Mouse (Mus musculus) spleen, adult 2 months (tissue): ENCODE results near the gene S100a9. TPM values are rescaled to one million over a fixed set of nuclear protein-coding genes. Genes with fewer than 3 reads are reported as not detected.

Experiments used
- DNase-seq, 2 experiments: peaks; one replicate each; pipeline versions ENCODE4 v3.0.0 to v3.0.0-alpha.2; 2012 to 2021; ENCODE audit warnings: low spot score in 2 of 2, low read depth in 1 of 2
- H3K27ac ChIP-seq: fragments of 200-500 bp; 2 replicates; pipeline ENCODE4 v1.5.1; 2012; ENCODE audit warnings: low read length, inconsistent platforms; ENCODE audit not compliant: insufficient read depth
- H3K27me3 ChIP-seq: fragments of 200-500 bp; 2 replicates; pipeline ENCODE4 v1.6.1; 2012; ENCODE audit warnings: mild to moderate bottlenecking, moderate library complexity, low read length, inconsistent platforms; ENCODE audit not compliant: control insufficient read depth, insufficient read depth
- H3K36me3 ChIP-seq: fragments of 200-500 bp; 2 replicates; pipeline ENCODE4 v1.6.1; 2012; ENCODE audit warnings: mild to moderate bottlenecking, low read length, inconsistent platforms; ENCODE audit not compliant: control insufficient read depth, insufficient read depth
- H3K4me1 ChIP-seq: fragments of 200-500 bp; 2 replicates; pipeline ENCODE4 v1.6.1; 2011; ENCODE audit warnings: inconsistent platforms; ENCODE audit not compliant: control insufficient read depth, insufficient read depth, insufficient read length
- H3K4me3 ChIP-seq: fragments of 200-500 bp; 2 replicates; pipeline ENCODE4 v1.5.1; 2011; ENCODE audit warnings: mild to moderate bottlenecking, inconsistent platforms; ENCODE audit not compliant: insufficient read depth, insufficient read length; ENCODE audit errors: extremely low read depth
- CTCF ChIP-seq: fragments of 200-500 bp; IDR thresholded peaks from 2 replicates; pipeline ENCODE4 v1.5.1; 2011; ENCODE audit warnings: mild to moderate bottlenecking, inconsistent platforms; ENCODE audit not compliant: insufficient read depth, insufficient read length, insufficient replicate concordance; ENCODE audit errors: extremely low read depth
- POLR2A ChIP-seq: fragments of 200-500 bp; IDR thresholded peaks from 2 replicates; pipeline ENCODE4 v1.6.1; 2011; ENCODE audit warnings: low read depth, low read length, inconsistent platforms
- WGBS: fragments of 180-500 bp; shearing (Covaris S2); methylation state at CpG from one replicate; pipeline ENCODE4 v1.1.7; 2018; 5-methylcytosine and 5-hydroxymethylcytosine counted together
- polyA plus RNA-seq: library from polyadenylated mRNA; depleted of rRNA; stranded (reverse); fragments of >200 nt; gene quantifications from 2 replicates; pipeline ENCODE4 v1.2.3, GENCODE M21; 2012

Gene S100a9
- polyA plus RNA-seq, 1 experiment = 64.8 TPM

GRCm38 (mm10) chr3:90683929-90684328, 11.6 kb downstream of the S100a9 start:
- no peak for DNase-seq
- no peaks in the 10 kb centered on the region for H3K36me3 ChIP-seq
- no peak overlapping the region for H3K27ac ChIP-seq
- H3K4me3 ChIP-seq = no peak overlapping the region
- H3K27me3 ChIP-seq = no peaks in the 10 kb centered on the region; the same call in 1 of the 2 replicates
- TF ChIP-seq CTCF = no peak
- H3K4me1 ChIP-seq = no peaks in the 10 kb centered on the region
- 95% methylated on average over 3 of the region's 3 CpGs for WGBS

- Histone ChIP-seq H3K27ac (no peak overlapping the region), H3K4me1 (no peaks in the 10 kb centered on the region)
- WGBS = 9% methylated on average over 3 of the region's 3 CpGs
Observed at GRCm38 (mm10) chr3:90678656-90679055, 16.9 kb downstream of the S100a9 start.

GRCm38 (mm10) chr3:90668846-90669245, 26.7 kb downstream of the S100a9 start, which contains the start of gene S100a8:
S100a8 (plus strand) TSS chr3:90668978.
- Histone ChIP-seq H3K36me3 (no peaks in the 10 kb centered on the region), H3K4me3 (no peak within 1 kb of the TSS), H3K4me1 (no peaks in the 10 kb centered on the region), H3K27ac (no peak within 1 kb of the TSS), H3K27me3 (no peaks in the 10 kb centered on the region)
- DNase-seq = no peak
- WGBS = 65% methylated on average over 8 of the region's 8 CpGs
- TF ChIP-seq POLR2A (no peak), CTCF (no peak)

More at GRCm38 (mm10) chr3:90678656-90679055, 16.9 kb downstream of the S100a9 start:
- no peak overlapping the region for H3K4me3 ChIP-seq
- H3K36me3 ChIP-seq = no peaks in the 10 kb centered on the region
- TF ChIP-seq POLR2A = no peak
- no peak for TF ChIP-seq CTCF
- no peak for DNase-seq
- H3K27me3 ChIP-seq = no peaks in the 10 kb centered on the region; the same call in 1 of the 2 replicates

GRCm38 (mm10) chr3:90664219-90664618, 31.3 kb downstream of the S100a9 start:
- no peaks in the 10 kb centered on the region for H3K4me1 ChIP-seq
- no peaks in the 10 kb centered on the region for H3K27me3 ChIP-seq
- H3K36me3 ChIP-seq = no peaks in the 10 kb centered on the region
- 83% methylated on average over 2 of the region's 2 CpGs for WGBS
- H3K4me3 ChIP-seq = no peak overlapping the region
- TF ChIP-seq POLR2A (no peak), CTCF (no peak)
- DNase-seq = no peak
- no peak overlapping the region for H3K27ac ChIP-seq

GRCm38 (mm10) chr3:90659364-90660044, 36.0 kb downstream of the S100a9 start:
- Histone ChIP-seq H3K4me1 (no peaks in the 10 kb centered on the region), H3K4me3 (no peak overlapping the region), H3K27ac (no peak overlapping the region), H3K27me3 (no peaks in the 10 kb centered on the region), H3K36me3 (no peaks in the 10 kb centered on the region)
- TF ChIP-seq CTCF (no peak), POLR2A (no peak)
- no peak for DNase-seq

- Histone ChIP-seq H3K36me3 (no peaks in the 10 kb centered on the region), H3K4me1 (no peaks in the 10 kb centered on the region), H3K4me3 (no peak overlapping the region), H3K27ac (no peak overlapping the region), H3K27me3 (no peaks in the 10 kb centered on the region)
- no peak for DNase-seq
- no peak for TF ChIP-seq CTCF
- TF ChIP-seq POLR2A = no peak
- WGBS = 64% methylated on average over 4 of the region's 4 CpGs
Observed at GRCm38 (mm10) chr3:90657405-90657804, 38.1 kb downstream of the S100a9 start.

GRCm38 (mm10) chr3:90653717-90654116, 41.8 kb downstream of the S100a9 start, which contains the start of gene S100a7a:
S100a7a (plus strand) TSS chr3:90654017.
- no peak for DNase-seq
- Histone ChIP-seq H3K36me3 (no peaks in the 10 kb centered on the region), H3K4me1 (no peaks in the 10 kb centered on the region), H3K27me3 (no peaks in the 10 kb centered on the region), H3K4me3 (no peak within 1 kb of the TSS), H3K27ac (no peak within 1 kb of the TSS)
- TF ChIP-seq CTCF = no peak
- no peak for TF ChIP-seq POLR2A
